Mouse (Mus musculus) midbrain, postnatal 0 days (tissue): ENCODE results near the gene Rnase9. TPM values are rescaled to one million over a fixed set of nuclear protein-coding genes. Genes with fewer than 3 reads are reported as not detected.

Experiments
- ATAC-seq: fragments of 200-750 bp; cut with Nextera tagmentation; 2 replicates; pipeline ENCODE4 v1.8.0; 2017; ENCODE audit warnings: moderate number of reproducible peaks, mild to moderate bottlenecking, moderate TSS enrichment, moderate library complexity; ENCODE audit not compliant: low FRiP score
- DNase-seq: peaks from one replicate; pipeline ENCODE4 v3.0.0-alpha.2; 2015; ENCODE audit warnings: low spot score
- H3K27ac ChIP-seq: fragments of 300-500 bp; sonication (generic); 2 replicates; pipeline ENCODE4 v1.5.1; 2014; ENCODE audit warnings: low read depth, mild to moderate bottlenecking, low read length, mixed read lengths
- H3K27me3 ChIP-seq: fragments of 300-500 bp; sonication (generic); 2 replicates; pipeline ENCODE4 v1.6.1; 2014; ENCODE audit warnings: low read length, control low read depth, mixed read lengths; ENCODE audit not compliant: insufficient read depth
- H3K36me3 ChIP-seq: fragments of 300-500 bp; sonication (generic); 2 replicates; pipeline ENCODE4 v1.6.1; 2014; ENCODE audit warnings: low read length, control low read depth, mixed read lengths; ENCODE audit not compliant: insufficient read depth
- H3K4me1 ChIP-seq: fragments of 300-500 bp; sonication (generic); 2 replicates; pipeline ENCODE4 v1.6.1; 2014; ENCODE audit warnings: mild to moderate bottlenecking, control low read depth, antibody characterized with exemption, low read length, mixed read lengths; ENCODE audit not compliant: insufficient read depth
- H3K4me2 ChIP-seq: fragments of 300-500 bp; sonication (generic); 2 replicates; pipeline ENCODE4 v1.6.1; 2014; ENCODE audit warnings: low read depth, mild to moderate bottlenecking, low read length, mixed read lengths; ENCODE audit not compliant: poor library complexity, severe bottlenecking
- H3K4me3 ChIP-seq: fragments of 300-500 bp; sonication (generic); 2 replicates; pipeline ENCODE4 v1.5.1; 2014; ENCODE audit warnings: low read depth, mild to moderate bottlenecking, low read length, moderate library complexity
- H3K9ac ChIP-seq: fragments of 300-500 bp; sonication (generic); replicated peaks from 2 replicates; pipeline ENCODE4 v1.6.1; 2014; ENCODE audit warnings: mild to moderate bottlenecking, low read length, moderate library complexity, mixed read lengths; ENCODE audit not compliant: poor library complexity, severe bottlenecking
- H3K9me3 ChIP-seq: fragments of 300-500 bp; sonication (generic); 2 replicates; pipeline ENCODE4 v1.6.1; 2016; ENCODE audit warnings: low read length, control low read depth
- CTCF ChIP-seq: IDR thresholded peaks from 2 replicates; pipeline ENCODE4 v1.5.1; 2016; ENCODE audit warnings: antibody characterized with exemption, mild to moderate bottlenecking
- WGBS: fragments of 180-500 bp; shearing (Covaris S2); extraction: QIAGEN DNeasy Blood & Tissue Kit; methylation state at CpG from one replicate; pipeline ENCODE4 v1.1.7; 2014; 5-methylcytosine and 5-hydroxymethylcytosine counted together
- polyA plus RNA-seq: library from polyadenylated mRNA; unstranded; fragments of >200 nt; fragmentation: Nextera tagmentation; extraction: Ambion mirVana; gene quantifications from 2 replicates; pipeline ENCODE4 v1.2.1, GENCODE M21; 2015
- total RNA-seq: library from RNA; depleted of rRNA; stranded (reverse); fragments of >200 nt; gene quantifications from 2 replicates; pipeline ENCODE4 v1.2.3, GENCODE M21; 2014

Rnase9 gene
- total and polyA plus RNA-seq, 2 experiments from 2014 or later: not detected

GRCm38 (mm10) chr14:51035206-51035605 is 6.5 kb downstream of the Rnase9 start:
- H3K36me3 ChIP-seq: no peaks in the 10 kb centered on the region
- H3K4me1 ChIP-seq: no peaks in the 10 kb centered on the region
- no peak overlapping the region for H3K4me2 ChIP-seq
- no peaks in the 10 kb centered on the region for H3K9me3 ChIP-seq
- H3K27ac ChIP-seq: no peak overlapping the region
- WGBS: 15% methylated on average over 1 of the region's 1 CpGs
- H3K9ac ChIP-seq: no peak overlapping the region
- no peak for TF ChIP-seq CTCF
- DNase-seq (no peak), ATAC-seq (no peak)
- H3K4me3 ChIP-seq: no peak overlapping the region
- no peaks in the 10 kb centered on the region for H3K27me3 ChIP-seq

- 62% methylated on average over 3 of the region's 3 CpGs for WGBS
- H3K9me3 ChIP-seq: no peaks in the 10 kb centered on the region
- no peak for TF ChIP-seq CTCF
- ATAC-seq (no peak), DNase-seq (no peak)
- H3K4me2 ChIP-seq: no peak overlapping the region
- no peaks in the 10 kb centered on the region for H3K36me3 ChIP-seq
- no peak overlapping the region for H3K27ac ChIP-seq
- H3K4me1 ChIP-seq: no peaks in the 10 kb centered on the region
- H3K4me3 ChIP-seq: no peak overlapping the region
- H3K27me3 ChIP-seq: no peaks in the 10 kb centered on the region
- no peak overlapping the region for H3K9ac ChIP-seq
Observed at GRCm38 (mm10) chr14:51027387-51028155, 14.1 kb downstream of the Rnase9 start.

- TF ChIP-seq CTCF: peak; percentile 84
- H3K27ac ChIP-seq: no peak overlapping the region
- H3K4me3 ChIP-seq: no peak overlapping the region
- 39% methylated on average over 5 of the region's 5 CpGs for WGBS
- H3K9ac ChIP-seq: no peak overlapping the region
- no peaks in the 10 kb centered on the region for H3K9me3 ChIP-seq
- H3K27me3 ChIP-seq: no peaks in the 10 kb centered on the region
- H3K4me2 ChIP-seq: no peak overlapping the region
- ATAC-seq (no peak; the same call in 1 of the 2 replicates), DNase-seq (peak; percentile 83)
- H3K36me3 ChIP-seq: no peaks in the 10 kb centered on the region
- no peaks in the 10 kb centered on the region for H3K4me1 ChIP-seq
Observed at GRCm38 (mm10) chr14:51026391-51027133, 15.1 kb downstream of the Rnase9 start.

- no peaks in the 10 kb centered on the region for H3K4me1 ChIP-seq
- H3K27ac ChIP-seq: no peak overlapping the region
- 92% methylated on average over 1 of the region's 1 CpGs for WGBS
- no peaks in the 10 kb centered on the region for H3K27me3 ChIP-seq
- no peak for DNase-seq
- H3K4me2 ChIP-seq: no peak overlapping the region
- H3K36me3 ChIP-seq: no peaks in the 10 kb centered on the region
- no peaks in the 10 kb centered on the region for H3K9me3 ChIP-seq
- ATAC-seq: no peak
- no peak overlapping the region for H3K4me3 ChIP-seq
- TF ChIP-seq CTCF: no peak
- H3K9ac ChIP-seq: no peak overlapping the region
Observed at GRCm38 (mm10) chr14:51024820-51025219, 16.8 kb downstream of the Rnase9 start.

GRCm38 (mm10) chr14:51023457-51023856 is 18.2 kb downstream of the Rnase9 start:
- no peak for TF ChIP-seq CTCF
- ATAC-seq (no peak), DNase-seq (no peak)
- no peak overlapping the region for H3K4me2 ChIP-seq
- no peak overlapping the region for H3K4me3 ChIP-seq
- H3K4me1 ChIP-seq: no peaks in the 10 kb centered on the region
- 89% methylated on average over 4 of the region's 4 CpGs for WGBS
- no peak overlapping the region for H3K9ac ChIP-seq
- no peaks in the 10 kb centered on the region for H3K36me3 ChIP-seq
- no peak overlapping the region for H3K27ac ChIP-seq
- no peaks in the 10 kb centered on the region for H3K9me3 ChIP-seq
- no peaks in the 10 kb centered on the region for H3K27me3 ChIP-seq

GRCm38 (mm10) chr14:51017256-51017655 is 24.4 kb downstream of the Rnase9 start:
- Histone ChIP-seq H3K36me3 (no peaks in the 10 kb centered on the region), H3K27me3 (no peaks in the 10 kb centered on the region), H3K4me1 (no peaks in the 10 kb centered on the region), H3K4me3 (no peak overlapping the region), H3K9ac (no peak overlapping the region), H3K4me2 (no peak overlapping the region), H3K27ac (no peak overlapping the region), H3K9me3 (no peaks in the 10 kb centered on the region)
- ATAC-seq (no peak), DNase-seq (no peak)
- TF ChIP-seq CTCF: no peak
- 82% methylated on average over 3 of the region's 3 CpGs for WGBS
